Mouse (Mus musculus): ENCODE results near the gene Lrrc20.

DNA sequence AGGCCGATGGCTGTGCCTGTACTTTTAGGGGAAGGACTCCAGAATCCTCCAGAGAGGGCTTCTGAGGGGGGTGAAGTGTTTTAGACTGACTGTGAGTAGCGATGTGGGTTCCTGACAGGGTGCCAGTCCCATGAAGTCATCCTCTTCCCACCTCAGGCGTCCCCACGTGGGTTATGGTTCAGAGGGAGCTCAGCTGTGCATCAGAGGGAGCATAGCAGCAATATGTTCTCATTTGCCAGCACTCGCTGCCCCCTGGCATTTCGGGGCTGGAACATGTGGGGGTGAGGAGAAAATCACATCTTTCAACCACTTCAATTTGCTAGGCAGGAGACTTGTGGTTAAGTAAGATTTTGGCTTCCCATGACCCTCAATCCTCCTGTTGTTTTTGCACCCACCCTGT is 79.6 kb downstream of the Lrrc20 start:
- TF ChIP-seq CTCF (IDR thresholded peaks at IDR 0.05; ENCODE audit: low read depth) (no peak), EP300 (optimal IDR thresholded peaks at IDR 0.05) (no peak)
